Mouse (Mus musculus): ENCODE data around the gene Sypl.

GRCm38 (mm10) chr12:32989731-32990130 is 36.0 kb downstream of the Sypl start:
- TF ChIP-seq CTCF (IDR thresholded peaks at IDR 0.05; ENCODE audit: extremely low read depth, insufficient read length, insufficient replicate concordance, low read depth, low read length): no peak
- TF ChIP-seq POLR2A (IDR thresholded peaks at IDR 0.05; ENCODE audit: low read depth, low read length): no peak
